Mouse (Mus musculus) liver, embryonic 16.5 days (tissue): ENCODE results near the gene Strn4. TPM values are rescaled to one million over a fixed set of nuclear protein-coding genes. Genes with fewer than 3 reads are reported as not detected.

Experiments
- ATAC-seq: fragments of 200-750 bp; cut with Nextera tagmentation; 2 replicates; pipeline ENCODE4 v1.8.0; 2017; ENCODE audit warnings: low read depth, mild to moderate bottlenecking, moderate number of reproducible peaks, moderate library complexity
- H3K27ac ChIP-seq: fragments of 300-500 bp; sonication (generic); 2 replicates; pipeline ENCODE4 v1.5.1; 2014; ENCODE audit warnings: mild to moderate bottlenecking, low read length
- H3K27me3 ChIP-seq: fragments of 300-500 bp; sonication (generic); 2 replicates; pipeline ENCODE4 v1.6.1; 2014; ENCODE audit warnings: low read depth, low read length, mixed read lengths; ENCODE audit not compliant: control insufficient read depth, insufficient read depth
- H3K36me3 ChIP-seq: fragments of 300-500 bp; sonication (generic); 2 replicates; pipeline ENCODE4 v1.6.1; 2014; ENCODE audit warnings: mild to moderate bottlenecking; ENCODE audit not compliant: control insufficient read depth, insufficient read depth
- H3K4me1 ChIP-seq: fragments of 300-500 bp; sonication (generic); 2 replicates; pipeline ENCODE4 v1.6.1; 2014; ENCODE audit warnings: low read depth, low read length, mixed read lengths; ENCODE audit not compliant: control insufficient read depth
- H3K4me2 ChIP-seq: fragments of 300-500 bp; sonication (generic); 2 replicates; pipeline ENCODE4 v1.6.1; 2014; ENCODE audit warnings: low read depth, low read length, mixed read lengths
- H3K4me3 ChIP-seq: fragments of 300-500 bp; sonication (generic); 2 replicates; pipeline ENCODE4 v1.5.1; 2014; ENCODE audit warnings: low read depth, mild to moderate bottlenecking, low read length
- H3K9ac ChIP-seq: fragments of 300-500 bp; sonication (generic); 2 replicates; pipeline ENCODE4 v1.6.1; 2014; ENCODE audit warnings: low read depth, low read length
- H3K9me3 ChIP-seq: fragments of 300-500 bp; sonication (generic); replicated peaks from 2 replicates; pipeline ENCODE4 v1.6.1; 2016; ENCODE audit warnings: low read length; ENCODE audit not compliant: control insufficient read depth
- WGBS: fragments of 180-500 bp; shearing (Covaris S2); extraction: QIAGEN DNeasy Blood & Tissue Kit; methylation state at CpG from one replicate; pipeline ENCODE4 v1.1.7; 2014; ENCODE audit not compliant: insufficient replicate concordance; 5-methylcytosine and 5-hydroxymethylcytosine counted together
- polyA plus RNA-seq: library from polyadenylated mRNA; unstranded; fragments of >200 nt; fragmentation: Nextera tagmentation; extraction: Ambion mirVana; gene quantifications from 2 replicates; pipeline ENCODE4 v1.2.1, GENCODE M21; 2015

The Strn4 gene
- polyA plus RNA-seq, 1 experiment from 2014 or later = 29.8 TPM

GRCm38 (mm10) chr7:16874756-16875309 lies 59.1 kb downstream of the Strn4 start:
- peaks cover 15% of the 10 kb centered on the region for H3K4me1 ChIP-seq
- H3K27ac ChIP-seq = peak overlapping the region; percentile 58
- H3K4me3 ChIP-seq = peak overlapping the region; percentile 68
- H3K27me3 ChIP-seq = peaks cover 17% of the 10 kb centered on the region
- peak overlapping the region; percentile 95 for H3K4me2 ChIP-seq
- H3K36me3 ChIP-seq = no peaks in the 10 kb centered on the region
- WGBS = under 1% methylated on average over 32 of the region's 33 CpGs
- H3K9ac ChIP-seq = no peak overlapping the region
- H3K9me3 ChIP-seq = no peaks in the 10 kb centered on the region
- peak; percentile 97 for ATAC-seq

DNA sequence AGATGAGACGGTGACA lies 59.4 kb downstream of the Strn4 start, which contains the start of gene Dact3:
Gene Dact3 (plus strand): TSS at position 8 of the 16 bp plus-strand sequence.
- ATAC-seq = no peak
- 0% methylated on average over 1 of the region's 1 CpGs for WGBS
- peak within 1 kb of the TSS; percentile 68 for H3K4me3 ChIP-seq
- peak within 1 kb of the TSS; percentile 95 for H3K4me2 ChIP-seq
- peak within 1 kb of the TSS; percentile 56 for H3K9ac ChIP-seq
- peak within 1 kb of the TSS; percentile 58 for H3K27ac ChIP-seq
- no peaks in the 10 kb centered on the region for H3K36me3 ChIP-seq
- no peaks in the 10 kb centered on the region for H3K9me3 ChIP-seq
- peaks cover 15% of the 10 kb centered on the region for H3K4me1 ChIP-seq
- peaks cover 17% of the 10 kb centered on the region for H3K27me3 ChIP-seq

GRCm38 (mm10) chr7:16875326-16875725 lies 59.6 kb downstream of the Strn4 start:
- no peak; the same call in 1 of the 2 replicates for ATAC-seq
- Histone ChIP-seq H3K4me3 (peak overlapping the region; percentile 68), H3K4me1 (peaks cover 15% of the 10 kb centered on the region), H3K27me3 (peaks cover 17% of the 10 kb centered on the region), H3K27ac (no peak overlapping the region), H3K9me3 (no peaks in the 10 kb centered on the region), H3K9ac (peak overlapping the region; percentile 56), H3K36me3 (no peaks in the 10 kb centered on the region), H3K4me2 (peak overlapping the region; percentile 95)
- WGBS = under 1% methylated on average over 38 of the region's 42 CpGs

- Histone ChIP-seq H3K9ac (no peak overlapping the region; the same call in 1 of the 2 replicates), H3K27ac (no peak overlapping the region), H3K4me3 (no peak overlapping the region), H3K9me3 (no peaks in the 10 kb centered on the region), H3K36me3 (no peaks in the 10 kb centered on the region), H3K27me3 (peaks cover 17% of the 10 kb centered on the region), H3K4me2 (peak overlapping the region; percentile 0; the same call in 1 of the 2 replicates), H3K4me1 (peaks cover 15% of the 10 kb centered on the region)
- 22% methylated on average over 11 of the region's 11 CpGs for WGBS
- no peak for ATAC-seq
Measured at GRCm38 (mm10) chr7:16876006-16876405, 60.3 kb downstream of the Strn4 start.

DNA sequence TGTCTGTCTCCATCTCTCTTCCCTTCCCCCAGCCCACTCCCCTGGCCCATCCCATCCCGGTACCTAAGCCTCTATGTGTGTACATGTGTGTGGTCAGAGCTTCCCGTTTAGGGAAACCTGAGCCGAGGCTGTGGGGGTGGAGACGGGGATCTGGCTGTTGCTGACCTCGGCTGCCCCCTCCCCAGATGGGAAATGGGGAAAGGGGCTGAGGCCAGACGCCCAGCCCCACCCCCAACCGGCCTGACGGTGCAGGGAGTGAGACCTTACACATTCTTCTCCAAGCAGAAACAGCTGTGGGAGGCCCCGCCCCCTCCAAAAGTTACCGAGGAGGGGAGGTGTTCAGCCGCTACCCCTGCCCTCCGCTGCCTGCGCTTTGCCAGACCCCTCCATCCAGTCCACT lies 60.9 kb downstream of the Strn4 start:
- WGBS = 17% methylated on average over 13 of the region's 13 CpGs
- Histone ChIP-seq H3K36me3 (no peaks in the 10 kb centered on the region), H3K9me3 (no peaks in the 10 kb centered on the region), H3K27ac (no peak overlapping the region), H3K4me2 (peak overlapping the region; percentile 2; the same call in 1 of the 2 replicates), H3K4me3 (no peak overlapping the region), H3K4me1 (peaks cover 15% of the 10 kb centered on the region), H3K9ac (no peak overlapping the region), H3K27me3 (peaks cover 17% of the 10 kb centered on the region)
- ATAC-seq = no peak

GRCm38 (mm10) chr7:16877717-16878116 lies 62.0 kb downstream of the Strn4 start:
- H3K4me1 ChIP-seq = peaks cover 15% of the 10 kb centered on the region
- 55% methylated on average over 3 of the region's 3 CpGs for WGBS
- H3K27me3 ChIP-seq = peaks cover 17% of the 10 kb centered on the region
- H3K9ac ChIP-seq = no peak overlapping the region
- no peaks in the 10 kb centered on the region for H3K36me3 ChIP-seq
- H3K4me2 ChIP-seq = no peak overlapping the region
- no peak for ATAC-seq
- no peak overlapping the region for H3K27ac ChIP-seq
- no peaks in the 10 kb centered on the region for H3K9me3 ChIP-seq
- no peak overlapping the region for H3K4me3 ChIP-seq

GRCm38 (mm10) chr7:16879796-16880547 lies 64.3 kb downstream of the Strn4 start:
- no peaks in the 10 kb centered on the region for H3K9me3 ChIP-seq
- peaks cover 28% of the 10 kb centered on the region for H3K27me3 ChIP-seq
- H3K27ac ChIP-seq = no peak overlapping the region
- H3K4me2 ChIP-seq = no peak overlapping the region
- H3K4me1 ChIP-seq = peaks cover 6% of the 10 kb centered on the region
- no peak overlapping the region for H3K4me3 ChIP-seq
- no peaks in the 10 kb centered on the region for H3K36me3 ChIP-seq
- no peak for ATAC-seq
- WGBS = 33% methylated on average over 9 of the region's 9 CpGs
- no peak overlapping the region for H3K9ac ChIP-seq

DNA sequence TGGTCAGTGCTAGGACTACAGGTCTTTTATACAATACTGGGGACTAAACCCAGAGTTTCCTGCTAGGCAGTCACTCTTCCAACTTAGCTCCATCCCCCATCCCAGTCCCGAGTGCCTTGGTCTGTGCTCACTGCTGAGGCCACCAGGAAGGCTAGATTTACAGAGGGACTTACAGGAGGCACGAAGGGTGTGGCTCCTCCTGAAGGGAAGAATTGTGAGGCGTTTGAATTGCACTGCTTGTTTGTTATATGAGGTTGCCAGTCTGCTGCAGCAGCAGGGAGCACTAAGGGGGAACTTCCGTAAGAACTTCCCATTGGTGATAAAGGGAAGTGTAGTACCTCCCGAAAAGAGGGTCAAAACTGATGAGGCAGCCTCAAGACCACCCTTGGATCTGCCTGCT lies 64.9 kb downstream of the Strn4 start:
- WGBS = 5% methylated on average over 5 of the region's 5 CpGs
- Histone ChIP-seq H3K4me3 (no peak overlapping the region), H3K9ac (no peak overlapping the region), H3K27ac (no peak overlapping the region), H3K9me3 (peaks cover 4% of the 10 kb centered on the region), H3K4me1 (peaks cover 1% of the 10 kb centered on the region), H3K4me2 (no peak overlapping the region), H3K27me3 (peaks cover 32% of the 10 kb centered on the region), H3K36me3 (no peaks in the 10 kb centered on the region)
- ATAC-seq = no peak

DNA sequence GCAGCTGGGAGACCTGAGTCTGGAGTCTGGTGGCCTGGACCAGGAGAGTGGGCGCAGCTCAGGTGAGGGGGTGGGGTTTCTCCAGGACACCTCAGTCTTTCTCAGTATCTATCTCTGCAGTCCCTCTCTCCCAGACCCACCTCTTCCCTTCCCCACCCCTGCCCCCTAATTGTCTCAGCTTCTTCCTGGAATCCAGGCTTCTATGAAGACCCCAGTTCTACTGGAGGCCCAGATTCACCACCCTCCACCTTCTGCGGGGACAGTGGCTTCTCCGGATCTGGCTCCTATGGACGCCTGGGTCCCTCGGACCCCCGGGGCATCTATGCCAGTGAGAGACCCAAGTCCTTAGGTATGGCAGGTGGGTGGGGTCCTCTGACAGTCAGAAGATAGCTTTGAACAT lies 67.5 kb downstream of the Strn4 start:
- no peak overlapping the region for H3K9ac ChIP-seq
- WGBS = 68% methylated on average over 6 of the region's 6 CpGs
- H3K9me3 ChIP-seq = peaks cover 10% of the 10 kb centered on the region
- H3K4me3 ChIP-seq = no peak overlapping the region
- peaks cover 37% of the 10 kb centered on the region for H3K27me3 ChIP-seq
- no peak overlapping the region for H3K4me2 ChIP-seq
- no peak overlapping the region for H3K27ac ChIP-seq
- no peak for ATAC-seq
- H3K4me1 ChIP-seq = no peaks in the 10 kb centered on the region; the same call in 1 of the 2 replicates
- H3K36me3 ChIP-seq = no peaks in the 10 kb centered on the region
